Mouse (Mus musculus) kidney, postnatal 0 days (tissue): ENCODE results near the gene Nxpe3. TPM values are rescaled to one million over a fixed set of nuclear protein-coding genes. Genes with fewer than 3 reads are reported as not detected.

Experiments
- ATAC-seq: fragments of 200-750 bp; cut with Nextera tagmentation; replicated peaks from 2 replicates; pipeline ENCODE4 v1.8.0; 2017; ENCODE audit warnings: low read depth, moderate number of reproducible peaks, moderate TSS enrichment, moderate library complexity; ENCODE audit not compliant: low FRiP score
- DNase-seq: peaks from one replicate; pipeline ENCODE4 v3.0.0-alpha.2; 2016; ENCODE audit warnings: low spot score
- H3K27ac ChIP-seq: fragments of 300-500 bp; sonication (generic); 2 replicates; pipeline ENCODE4 v1.5.1; 2014; ENCODE audit warnings: mild to moderate bottlenecking
- H3K27me3 ChIP-seq: fragments of 300-500 bp; sonication (generic); 2 replicates; pipeline ENCODE4 v1.6.1; 2014; ENCODE audit warnings: low read length, mixed read lengths; ENCODE audit not compliant: insufficient read depth
- H3K36me3 ChIP-seq: fragments of 300-500 bp; sonication (generic); 2 replicates; pipeline ENCODE4 v1.6.1; 2014; ENCODE audit warnings: low read length, mixed read lengths; ENCODE audit not compliant: insufficient read depth
- H3K4me1 ChIP-seq: fragments of 300-500 bp; sonication (generic); replicated peaks from 2 replicates; pipeline ENCODE4 v1.6.1; 2014; ENCODE audit warnings: antibody characterized with exemption, low read length, mixed read lengths; ENCODE audit not compliant: insufficient read depth
- H3K4me2 ChIP-seq: fragments of 300-500 bp; sonication (generic); 2 replicates; pipeline ENCODE4 v1.6.1; 2014; ENCODE audit warnings: mild to moderate bottlenecking, low read length, moderate library complexity, mixed read lengths
- H3K4me3 ChIP-seq: fragments of 300-500 bp; sonication (generic); replicated peaks from 2 replicates; pipeline ENCODE4 v1.5.1; 2014; ENCODE audit warnings: low read depth, low read length
- H3K9ac ChIP-seq: fragments of 300-500 bp; sonication (generic); 2 replicates; pipeline ENCODE4 v1.6.1; 2014; ENCODE audit warnings: low read depth, low read length
- H3K9me3 ChIP-seq: fragments of 300-500 bp; sonication (generic); replicated peaks from 2 replicates; pipeline ENCODE4 v1.6.1; 2016; ENCODE audit warnings: low read length, inconsistent platforms, mixed read lengths
- CTCF ChIP-seq: IDR thresholded peaks from 2 replicates; pipeline ENCODE4 v1.5.1; 2016; ENCODE audit warnings: antibody characterized with exemption, low read depth, mild to moderate bottlenecking, moderate library complexity
- WGBS: fragments of 180-500 bp; shearing (Covaris S2); extraction: QIAGEN DNeasy Blood & Tissue Kit; methylation state at CpG from one replicate; pipeline ENCODE4 v1.1.7; 2014; 5-methylcytosine and 5-hydroxymethylcytosine counted together
- polyA plus RNA-seq: library from polyadenylated mRNA; unstranded; fragments of >200 nt; fragmentation: Nextera tagmentation; extraction: Ambion mirVana; gene quantifications from 2 replicates; pipeline ENCODE4 v1.2.1, GENCODE M21; 2015

Nxpe3 gene
- 2.0 and 2.2 TPM in 2 replicates for polyA plus RNA-seq

DNA sequence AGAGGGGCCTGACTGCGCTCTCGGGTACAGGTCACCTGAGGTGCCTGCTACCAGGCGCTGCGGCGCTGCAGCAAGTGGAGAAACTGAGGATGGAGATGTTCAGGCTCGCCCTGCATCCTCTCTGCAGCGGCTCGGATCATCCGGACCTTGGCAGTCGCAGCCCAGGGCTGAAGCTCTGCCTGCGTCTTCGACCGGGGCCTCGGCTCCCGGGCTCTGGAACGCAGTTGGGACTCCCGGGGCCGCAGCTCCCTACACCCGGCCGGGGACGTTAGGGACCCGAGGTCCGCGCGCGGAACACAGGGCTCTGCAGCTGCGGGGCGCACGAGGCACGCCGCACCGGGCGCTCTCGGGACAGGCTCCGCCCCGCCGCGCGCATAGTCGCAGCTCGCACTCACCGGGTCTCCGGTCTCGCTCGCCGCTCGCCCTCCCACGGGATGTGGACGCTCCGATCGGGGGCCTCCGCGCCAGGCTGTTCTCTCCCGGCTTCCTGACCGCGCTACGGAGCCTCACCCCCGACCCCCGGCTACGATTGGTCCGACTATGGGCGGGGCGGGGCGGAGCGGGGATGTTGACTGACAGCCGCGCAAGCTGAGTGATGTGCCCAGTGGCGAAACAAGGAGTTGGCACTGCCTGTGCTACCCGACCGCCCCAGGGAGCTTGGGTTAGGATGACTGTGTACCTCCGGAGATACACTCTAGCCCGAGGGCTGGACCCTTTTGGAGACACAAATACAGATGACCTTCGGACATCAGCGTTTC lies at the start of gene Nxpe3:
Gene Nxpe3, minus strand, starts transcription at position 393 of the 758 bp plus-strand sequence.
- Histone ChIP-seq H3K9ac (peak within 1 kb of the TSS; percentile 78), H3K9me3 (no peaks in the 10 kb centered on the region), H3K4me2 (peak within 1 kb of the TSS; percentile 88), H3K4me3 (peak within 1 kb of the TSS; percentile 74), H3K27ac (peak within 1 kb of the TSS; percentile 87), H3K4me1 (no peaks in the 10 kb centered on the region), H3K36me3 (no peaks in the 10 kb centered on the region), H3K27me3 (no peaks in the 10 kb centered on the region)
- DNase-seq (peak; percentile 87), ATAC-seq (peak; percentile 96)
- peak; percentile 29; the same call in 1 of the 2 replicates for TF ChIP-seq CTCF
- under 1% methylated on average over 74 of the region's 74 CpGs for WGBS

- peak; percentile 3; the same call in 1 of the 2 replicates for TF ChIP-seq CTCF
- Histone ChIP-seq H3K4me1 (no peaks in the 10 kb centered on the region), H3K27ac (no peak overlapping the region), H3K4me3 (no peak overlapping the region), H3K4me2 (no peak overlapping the region), H3K9me3 (no peaks in the 10 kb centered on the region), H3K27me3 (no peaks in the 10 kb centered on the region), H3K9ac (no peak overlapping the region), H3K36me3 (no peaks in the 10 kb centered on the region)
- WGBS, result 93% methylated on average over 4 of the region's 4 CpGs
- no peak for DNase-seq
- no peak for ATAC-seq
These were observed 45.7 kb upstream of the Nxpe3 start for GRCm38 (mm10) chr16:55940781-55941180.

DNA sequence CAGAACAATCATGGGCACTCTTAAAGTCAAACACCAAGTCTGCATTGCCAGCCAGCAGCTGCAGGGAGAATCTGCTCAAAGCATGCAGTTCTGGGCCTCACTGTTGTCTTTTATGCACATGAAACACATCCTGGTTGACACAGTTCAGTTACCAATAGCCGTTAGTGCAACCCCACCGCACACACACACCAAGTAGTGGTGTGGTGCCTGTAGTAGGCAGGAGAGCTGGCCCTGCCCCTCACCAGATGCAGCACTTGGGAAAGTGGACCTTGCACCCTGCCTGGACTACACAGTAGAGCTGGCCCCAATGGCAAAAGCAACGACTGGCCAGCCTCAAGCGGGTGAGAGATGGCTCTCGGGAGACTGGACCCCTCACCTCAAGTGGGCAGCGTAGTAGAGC lies 44.6 kb upstream of the Nxpe3 start:
- Histone ChIP-seq H3K4me3 (no peak overlapping the region), H3K9me3 (no peaks in the 10 kb centered on the region), H3K9ac (no peak overlapping the region), H3K27ac (no peak overlapping the region), H3K36me3 (no peaks in the 10 kb centered on the region), H3K27me3 (no peaks in the 10 kb centered on the region), H3K4me2 (no peak overlapping the region), H3K4me1 (no peaks in the 10 kb centered on the region)
- DNase-seq (no peak), ATAC-seq (peak; percentile 92)
- no peak for TF ChIP-seq CTCF
- WGBS, result 74% methylated on average over 6 of the region's 6 CpGs

GRCm38 (mm10) chr16:55938761-55939160 lies 43.7 kb upstream of the Nxpe3 start:
- Histone ChIP-seq H3K4me1 (no peaks in the 10 kb centered on the region), H3K27me3 (no peaks in the 10 kb centered on the region), H3K4me3 (no peak overlapping the region), H3K9me3 (no peaks in the 10 kb centered on the region), H3K4me2 (no peak overlapping the region), H3K36me3 (no peaks in the 10 kb centered on the region), H3K27ac (no peak overlapping the region), H3K9ac (no peak overlapping the region)
- ATAC-seq, result no peak
- no peak for DNase-seq
- no peak for TF ChIP-seq CTCF
- 78% methylated on average over 4 of the region's 4 CpGs for WGBS

GRCm38 (mm10) chr16:55934453-55935037 lies 39.5 kb upstream of the Nxpe3 start, which contains the start of gene Cep97:
Gene Cep97 (minus strand): TSS chr16:55934855.
- Histone ChIP-seq H3K4me1 (no peaks in the 10 kb centered on the region), H3K27ac (peak within 1 kb of the TSS; percentile 54), H3K27me3 (no peaks in the 10 kb centered on the region), H3K4me3 (peak within 1 kb of the TSS; percentile 63), H3K9ac (peak within 1 kb of the TSS; percentile 52), H3K9me3 (no peaks in the 10 kb centered on the region), H3K4me2 (peak within 1 kb of the TSS; percentile 86), H3K36me3 (no peaks in the 10 kb centered on the region)
- under 1% methylated on average over 24 of the region's 24 CpGs for WGBS
- ATAC-seq, result peak; percentile 98
- 0 out of 2 replicates have a peak, but pooled peaks have one; percentile 24 for TF ChIP-seq CTCF
- DNase-seq, result peak; percentile 96

- no peaks in the 10 kb centered on the region for H3K36me3 ChIP-seq
- peak overlapping the region; percentile 86 for H3K4me2 ChIP-seq
- DNase-seq, result peak; percentile 24
- no peaks in the 10 kb centered on the region for H3K4me1 ChIP-seq
- H3K9ac ChIP-seq, result peak overlapping the region; percentile 52
- H3K9me3 ChIP-seq, result no peaks in the 10 kb centered on the region
- H3K27me3 ChIP-seq, result no peaks in the 10 kb centered on the region
- WGBS, result under 1% methylated on average over 32 of the region's 32 CpGs
- ATAC-seq, result 0 out of 2 replicates have a peak, but pooled peaks have one; percentile 43
- peak; percentile 18; the same call in 1 of the 2 replicates for TF ChIP-seq CTCF
- peak overlapping the region; percentile 63 for H3K4me3 ChIP-seq
- H3K27ac ChIP-seq, result peak overlapping the region; percentile 54
These were observed 38.7 kb upstream of the Nxpe3 start for GRCm38 (mm10) chr16:55933681-55934343.
